Mouse (Mus musculus) midbrain, embryonic 14.5 days (tissue): ENCODE measurements at regions not wholly inside any gene's neighbourhood (a gene's known extent, or its start where the extent isn't known, plus 50 kb on each side); places are given as distances from the start of the nearest gene placed in this dataset.
A peak's percentile ranks its signal among the peaks of the same experiment; 100 is the strongest.

Source experiments
- ATAC-seq: fragments of 200-750 bp; cut with Nextera tagmentation; 2 replicates; pipeline ENCODE4 v1.8.0; 2017; ENCODE audit warnings: moderate number of reproducible peaks, moderate library complexity; ENCODE audit not compliant: low FRiP score, low TSS enrichment
- DNase-seq: peaks from one replicate; pipeline ENCODE4 v3.0.0-alpha.2; 2015
- H3K27ac ChIP-seq: fragments of 300-500 bp; sonication (generic); replicated peaks from 2 replicates; pipeline ENCODE4 v1.5.1; 2014; ENCODE audit warnings: mild to moderate bottlenecking, low read depth, low read length, moderate library complexity
- H3K27me3 ChIP-seq: fragments of 300-500 bp; sonication (generic); 2 replicates; pipeline ENCODE4 v1.6.1; 2014; ENCODE audit warnings: low read length, control low read depth, mixed read lengths; ENCODE audit not compliant: control insufficient read depth, insufficient read depth
- H3K36me3 ChIP-seq: fragments of 300-500 bp; sonication (generic); 2 replicates; pipeline ENCODE4 v1.6.1; 2014; ENCODE audit warnings: low read length, control low read depth; ENCODE audit not compliant: control insufficient read depth, insufficient read depth
- H3K4me1 ChIP-seq: fragments of 300-500 bp; sonication (generic); 2 replicates; pipeline ENCODE4 v1.6.1; 2014; ENCODE audit warnings: mild to moderate bottlenecking, antibody characterized with exemption, low read length, control low read depth; ENCODE audit not compliant: control insufficient read depth, insufficient read depth
- H3K4me2 ChIP-seq: fragments of 300-500 bp; sonication (generic); 2 replicates; pipeline ENCODE4 v1.6.1; 2014; ENCODE audit warnings: mild to moderate bottlenecking, low read length, moderate library complexity
- H3K4me3 ChIP-seq: fragments of 300-500 bp; sonication (generic); replicated peaks from 2 replicates; pipeline ENCODE4 v1.5.1; 2014; ENCODE audit warnings: low read depth, low read length
- H3K9ac ChIP-seq: fragments of 300-500 bp; sonication (generic); replicated peaks from 2 replicates; pipeline ENCODE4 v1.6.1; 2014; ENCODE audit warnings: mild to moderate bottlenecking, low read length, moderate library complexity
- H3K9me3 ChIP-seq: fragments of 300-500 bp; sonication (generic); 2 replicates; pipeline ENCODE4 v1.6.1; 2016; ENCODE audit warnings: low read length, control low read depth, mixed read lengths; ENCODE audit not compliant: control insufficient read depth
- WGBS: fragments of 180-500 bp; shearing (Covaris S2); extraction: QIAGEN DNeasy Blood & Tissue Kit; methylation state at CpG from one replicate; pipeline ENCODE4 v1.1.7; 2014; 5-methylcytosine and 5-hydroxymethylcytosine counted together

DNA sequence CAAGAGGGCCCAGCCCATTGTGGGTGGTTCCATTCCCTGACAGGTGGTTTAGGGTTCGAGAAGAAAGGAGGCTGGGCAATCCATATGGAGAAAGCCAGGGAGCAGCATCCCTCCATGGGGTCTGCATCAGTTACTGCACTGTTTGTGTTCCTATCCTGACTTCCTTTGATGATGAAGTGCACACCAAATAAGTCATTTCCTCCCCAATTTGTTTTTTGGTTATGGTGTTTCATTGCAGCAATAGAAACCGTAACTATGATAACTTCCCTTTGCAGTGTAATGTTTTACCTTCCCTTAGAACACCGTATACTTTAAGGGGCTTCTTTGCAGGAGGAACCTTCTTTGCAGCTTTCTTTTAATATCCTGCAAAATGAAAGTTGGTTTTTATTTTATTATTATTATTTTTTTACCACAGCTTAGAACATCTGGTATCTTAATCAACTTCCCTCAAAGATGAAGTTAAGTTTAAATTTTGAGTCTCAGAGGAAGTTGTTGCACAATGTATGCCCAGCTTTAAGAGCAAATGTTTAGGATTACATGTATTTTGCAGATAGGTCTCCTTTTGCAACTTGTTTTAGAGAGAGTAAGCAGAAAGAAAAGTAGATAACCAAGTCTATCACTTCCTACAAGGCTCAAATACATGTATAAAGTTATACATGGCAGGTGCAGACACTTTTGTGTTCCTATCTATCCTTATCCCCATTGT lies 1059.1 kb downstream of the Diaph2 start:
- H3K9me3 ChIP-seq = no peaks in the 10 kb centered on the region
- ATAC-seq (no peak), DNase-seq (no peak)
- no peak overlapping the region for H3K27ac ChIP-seq
- H3K4me3 ChIP-seq = no peak overlapping the region
- no peaks in the 10 kb centered on the region for H3K27me3 ChIP-seq
- H3K36me3 ChIP-seq = no peaks in the 10 kb centered on the region
- no peaks in the 10 kb centered on the region for H3K4me1 ChIP-seq
- no peak overlapping the region for H3K4me2 ChIP-seq
- no peak overlapping the region for H3K9ac ChIP-seq
- WGBS = 73% methylated on average over 3 of the region's 3 CpGs

DNA sequence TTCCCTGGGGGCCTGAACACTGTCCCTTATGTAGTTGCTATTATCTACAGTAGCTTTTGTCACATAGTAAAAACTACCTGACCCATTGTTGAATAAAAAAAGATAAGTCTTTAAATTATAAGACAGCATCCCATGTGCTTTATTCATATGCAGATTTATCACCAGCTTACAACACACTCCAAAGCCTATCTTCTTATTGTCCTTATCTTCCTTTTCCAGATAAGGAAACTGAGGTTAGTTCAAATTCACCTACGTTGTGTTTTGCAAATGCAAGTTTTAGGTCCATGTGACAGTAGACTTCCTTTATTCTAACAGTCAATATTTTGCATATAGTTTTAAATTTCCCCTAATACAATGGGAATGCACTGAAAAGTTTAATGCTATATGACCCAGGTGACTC lies 1069.4 kb downstream of the Diaph2 start:
- Histone ChIP-seq H3K4me1 (no peaks in the 10 kb centered on the region), H3K27me3 (no peaks in the 10 kb centered on the region), H3K9ac (no peak overlapping the region), H3K4me2 (no peak overlapping the region), H3K9me3 (no peaks in the 10 kb centered on the region), H3K36me3 (no peaks in the 10 kb centered on the region), H3K27ac (no peak overlapping the region), H3K4me3 (no peak overlapping the region)
- WGBS = 71% methylated on average over 1 of the region's 1 CpGs
- no peak for ATAC-seq
- DNase-seq = no peak

DNA sequence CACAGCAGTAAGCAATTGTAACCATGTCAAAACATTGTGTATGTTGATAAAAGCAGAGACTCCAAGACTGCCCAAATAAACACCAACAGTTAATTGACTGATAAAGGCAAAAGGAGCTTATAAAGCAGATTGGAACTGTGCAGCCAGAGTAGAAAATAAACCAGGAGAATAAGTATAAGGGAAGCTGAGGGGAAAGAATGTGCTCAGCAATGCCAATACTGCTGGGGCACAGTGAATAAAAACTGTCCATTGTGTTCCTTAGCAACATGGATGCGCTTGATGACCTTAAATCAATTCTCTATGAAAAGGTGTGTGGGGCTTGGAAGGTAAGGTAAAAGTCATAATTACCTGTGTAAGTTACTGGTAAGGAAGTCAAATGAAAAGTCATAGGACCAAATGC lies 1070.2 kb downstream of the Diaph2 start:
- DNase-seq (no peak), ATAC-seq (no peak)
- no peak overlapping the region for H3K27ac ChIP-seq
- H3K4me3 ChIP-seq = no peak overlapping the region
- no peaks in the 10 kb centered on the region for H3K4me1 ChIP-seq
- no peak overlapping the region for H3K4me2 ChIP-seq
- no peaks in the 10 kb centered on the region for H3K36me3 ChIP-seq
- 81% methylated on average over 1 of the region's 1 CpGs for WGBS
- H3K9me3 ChIP-seq = no peaks in the 10 kb centered on the region
- no peaks in the 10 kb centered on the region for H3K27me3 ChIP-seq
- no peak overlapping the region for H3K9ac ChIP-seq

DNA sequence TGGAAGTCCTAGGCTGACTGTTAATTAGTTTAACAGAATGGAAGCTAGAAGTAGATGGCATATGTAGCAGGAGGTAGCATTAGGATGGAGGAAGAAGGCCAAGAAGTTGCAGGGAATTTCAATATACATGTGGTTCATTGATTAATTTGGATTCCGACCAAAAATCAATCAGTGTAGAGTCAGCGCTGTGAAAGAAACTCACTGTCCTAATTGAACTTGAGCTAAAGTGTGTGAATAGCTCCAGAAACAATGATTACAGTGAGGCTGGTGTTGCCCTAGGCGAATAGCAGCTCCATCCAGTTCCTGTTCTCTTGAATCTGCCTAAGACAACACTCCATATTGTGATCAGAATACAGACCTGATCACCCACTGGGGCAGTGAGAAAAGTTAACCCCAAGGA lies 1070.6 kb downstream of the Diaph2 start:
- H3K9ac ChIP-seq = no peak overlapping the region
- DNase-seq (peak; percentile 15), ATAC-seq (no peak)
- no peaks in the 10 kb centered on the region for H3K9me3 ChIP-seq
- H3K4me3 ChIP-seq = no peak overlapping the region
- no peaks in the 10 kb centered on the region for H3K4me1 ChIP-seq
- WGBS = 83% methylated on average over 3 of the region's 3 CpGs
- no peaks in the 10 kb centered on the region for H3K27me3 ChIP-seq
- H3K36me3 ChIP-seq = no peaks in the 10 kb centered on the region
- no peak overlapping the region for H3K4me2 ChIP-seq
- no peak overlapping the region for H3K27ac ChIP-seq

DNA sequence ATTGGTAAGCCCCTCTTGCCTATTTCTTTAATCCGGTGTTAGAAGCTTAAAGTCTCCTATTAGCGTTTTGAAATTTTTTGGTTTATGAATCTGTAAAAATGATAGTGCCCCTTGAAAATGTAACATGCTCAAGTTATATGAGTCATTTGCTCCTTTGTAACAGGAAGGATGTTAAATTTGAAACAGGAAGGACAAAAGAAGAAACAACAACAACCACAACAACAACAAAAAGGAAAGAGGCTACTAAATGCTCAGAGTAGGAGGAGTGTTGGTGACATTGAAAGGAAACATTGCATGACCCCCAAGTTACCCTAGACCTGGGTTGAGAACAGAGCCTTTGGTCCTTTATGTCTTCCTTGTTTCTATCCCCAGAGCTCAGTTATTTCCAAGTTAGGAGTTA lies 1074.4 kb downstream of the Diaph2 start:
- Histone ChIP-seq H3K27me3 (no peaks in the 10 kb centered on the region), H3K4me2 (no peak overlapping the region), H3K4me3 (no peak overlapping the region), H3K4me1 (no peaks in the 10 kb centered on the region), H3K36me3 (no peaks in the 10 kb centered on the region), H3K27ac (no peak overlapping the region), H3K9ac (no peak overlapping the region), H3K9me3 (no peaks in the 10 kb centered on the region)
- no peak for DNase-seq
- 95% methylated on average over 2 of the region's 2 CpGs for WGBS
- ATAC-seq = no peak

DNA sequence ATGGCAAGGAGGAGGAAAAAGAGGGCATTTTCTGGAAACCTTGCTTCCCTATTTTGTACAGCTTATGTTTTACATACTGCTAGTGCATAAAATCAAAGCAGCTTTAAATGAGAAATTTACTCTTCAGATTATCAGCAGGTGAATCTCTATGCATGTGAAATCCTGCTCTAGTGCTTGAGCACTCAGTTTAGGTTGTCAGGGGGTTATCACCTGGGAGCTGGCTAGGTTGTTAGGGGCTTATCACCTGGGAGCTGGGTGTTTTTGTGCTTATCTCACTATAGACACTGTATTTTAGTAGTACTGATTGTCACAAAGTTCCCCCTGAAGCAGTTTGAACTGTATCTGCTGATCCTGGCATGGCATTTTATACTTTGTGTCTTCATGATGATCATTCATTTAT lies 1086.3 kb downstream of the Diaph2 start:
- Histone ChIP-seq H3K4me2 (no peak overlapping the region), H3K27me3 (no peaks in the 10 kb centered on the region), H3K4me3 (no peak overlapping the region), H3K9ac (no peak overlapping the region), H3K27ac (no peak overlapping the region), H3K36me3 (no peaks in the 10 kb centered on the region), H3K4me1 (no peaks in the 10 kb centered on the region), H3K9me3 (no peaks in the 10 kb centered on the region)
- no peak for ATAC-seq
- DNase-seq = no peak

DNA sequence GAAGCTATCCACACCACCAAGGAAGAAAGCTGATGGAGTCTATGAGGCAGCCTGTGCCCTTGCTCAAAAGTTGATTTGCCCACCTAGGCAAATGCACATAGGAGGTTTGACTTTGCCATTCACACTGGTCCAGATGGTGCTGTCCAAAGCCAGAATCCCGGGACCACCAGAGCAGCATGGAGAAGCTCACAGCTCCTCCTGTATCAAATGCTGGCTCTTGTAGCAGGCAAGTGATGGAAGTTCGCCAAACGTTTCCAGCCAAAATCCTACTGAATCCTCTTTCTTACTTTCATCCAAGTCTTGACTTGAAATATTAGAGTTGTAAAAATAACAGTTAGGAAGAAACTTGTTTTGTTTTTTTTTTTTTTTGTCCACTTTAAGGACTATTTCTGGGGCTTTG lies 1093.6 kb downstream of the Diaph2 start:
- no peak overlapping the region for H3K27ac ChIP-seq
- no peak overlapping the region for H3K4me3 ChIP-seq
- no peaks in the 10 kb centered on the region for H3K9me3 ChIP-seq
- no peak for DNase-seq
- no peak overlapping the region for H3K4me2 ChIP-seq
- ATAC-seq = no peak
- no peaks in the 10 kb centered on the region for H3K4me1 ChIP-seq
- H3K36me3 ChIP-seq = no peaks in the 10 kb centered on the region
- no peaks in the 10 kb centered on the region for H3K27me3 ChIP-seq
- H3K9ac ChIP-seq = no peak overlapping the region
- WGBS = 86% methylated on average over 3 of the region's 3 CpGs

DNA sequence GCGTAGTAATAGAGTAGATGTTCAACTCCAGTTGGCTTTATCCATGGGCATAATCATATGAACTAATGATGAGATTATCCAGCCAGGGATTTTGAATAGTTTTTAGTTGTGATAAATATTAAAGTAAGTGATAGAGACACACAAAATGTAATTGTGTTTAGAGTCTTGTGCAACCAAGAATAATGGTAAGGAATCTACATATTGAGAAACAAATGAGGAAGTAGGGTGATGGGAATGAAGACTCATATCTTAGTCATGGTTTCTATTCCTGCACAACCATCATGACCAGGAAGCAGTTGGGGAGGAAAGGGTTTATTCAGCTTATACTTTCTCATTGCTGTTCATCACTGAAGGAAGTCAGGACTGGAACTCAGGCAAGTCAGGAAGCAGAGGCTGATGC lies 1117.0 kb downstream of the Diaph2 start:
- no peaks in the 10 kb centered on the region for H3K36me3 ChIP-seq
- ATAC-seq (no peak), DNase-seq (no peak)
- H3K27ac ChIP-seq = no peak overlapping the region
- 83% methylated on average over 1 of the region's 1 CpGs for WGBS
- H3K27me3 ChIP-seq = no peaks in the 10 kb centered on the region
- H3K4me1 ChIP-seq = no peaks in the 10 kb centered on the region
- H3K4me3 ChIP-seq = no peak overlapping the region
- H3K4me2 ChIP-seq = no peak overlapping the region
- H3K9ac ChIP-seq = no peak overlapping the region
- no peaks in the 10 kb centered on the region for H3K9me3 ChIP-seq

DNA sequence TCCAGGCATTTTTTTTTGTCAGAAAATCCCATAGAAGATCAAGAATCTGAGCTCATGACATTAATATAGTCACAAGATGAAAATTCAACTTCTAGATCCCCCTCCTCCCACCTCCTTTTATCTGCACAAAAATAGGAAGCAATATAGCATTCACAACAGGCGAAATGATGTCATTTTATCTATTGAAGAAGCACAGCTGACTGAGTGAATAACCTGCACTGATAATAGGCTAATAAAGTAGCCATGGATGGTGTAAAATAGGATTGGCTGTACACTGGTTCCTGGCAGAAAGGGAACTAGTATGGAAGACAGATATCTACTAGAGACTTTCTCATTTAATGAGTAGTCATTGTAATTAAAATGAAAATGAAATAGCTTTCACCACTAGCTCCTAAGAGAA lies 1124.6 kb downstream of the Diaph2 start:
- WGBS = 43% methylated on average over 1 of the region's 1 CpGs
- peak; percentile 1 for DNase-seq
- no peak for ATAC-seq
- H3K36me3 ChIP-seq = no peaks in the 10 kb centered on the region
- no peak overlapping the region for H3K4me2 ChIP-seq
- no peak overlapping the region for H3K27ac ChIP-seq
- no peaks in the 10 kb centered on the region for H3K4me1 ChIP-seq
- no peaks in the 10 kb centered on the region for H3K9me3 ChIP-seq
- no peak overlapping the region for H3K4me3 ChIP-seq
- H3K27me3 ChIP-seq = no peaks in the 10 kb centered on the region
- H3K9ac ChIP-seq = no peak overlapping the region
